Mouse (Mus musculus) E14TG2a.4 (cell line): Measurements from ENCODE around the gene Plxnd1.

Experiments used
- H3K27me3 ChIP-seq: 2 replicates; pipeline ENCODE4 v1.6.1; 2014; ENCODE audit warnings: low read length, control low read depth; ENCODE audit not compliant: insufficient read depth
- H3K36me3 ChIP-seq: 2 replicates; pipeline ENCODE4 v1.6.1; 2014; ENCODE audit warnings: low read length, control low read depth; ENCODE audit not compliant: insufficient read depth
- H3K4me1 ChIP-seq: replicated peaks from 2 replicates; pipeline ENCODE4 v1.6.1; 2014; ENCODE audit warnings: low read depth, low read length, control low read depth
- H3K4me3 ChIP-seq: replicated peaks from 2 replicates; pipeline ENCODE4 v1.5.1; 2014; ENCODE audit warnings: mild to moderate bottlenecking, low read length
- H3K9me3 ChIP-seq: 2 replicates; pipeline ENCODE4 v1.6.1; 2014; ENCODE audit warnings: low read length, control low read depth
- CTCF ChIP-seq: conservative IDR thresholded peaks from 2 replicates; pipeline ENCODE4 v1.5.1; 2014; ENCODE audit warnings: low read length
- NANOG ChIP-seq: IDR thresholded peaks from 2 replicates; pipeline ENCODE4 v1.6.1; 2014; ENCODE audit warnings: borderline replicate concordance, low read length, mixed read lengths
- POU5F1 ChIP-seq: IDR thresholded peaks from 2 replicates; pipeline ENCODE4 v1.6.1; 2014; ENCODE audit warnings: low read length, borderline replicate concordance

Gene Plxnd1

GRCm38 (mm10) chr6:115915601-115916445, 79.0 kb downstream of the Plxnd1 start:
- H3K9me3 ChIP-seq, result no peaks in the 10 kb centered on the region

GRCm38 (mm10) chr6:115914511-115915202, 80.1 kb downstream of the Plxnd1 start:
- no peaks in the 10 kb centered on the region for H3K9me3 ChIP-seq
- no peaks in the 10 kb centered on the region for H3K27me3 ChIP-seq
- H3K36me3 ChIP-seq, result no peaks in the 10 kb centered on the region
- H3K4me1 ChIP-seq, result peaks cover 36% of the 10 kb centered on the region
- TF ChIP-seq NANOG (no peak), CTCF (no peak), POU5F1 (no peak)
- H3K4me3 ChIP-seq, result peak overlapping the region; percentile 50

More at GRCm38 (mm10) chr6:115915601-115916445, 79.0 kb downstream of the Plxnd1 start:
- TF ChIP-seq POU5F1, result no peak
- no peak for TF ChIP-seq NANOG
- TF ChIP-seq CTCF, result no peak
- Histone ChIP-seq H3K27me3 (no peaks in the 10 kb centered on the region), H3K36me3 (no peaks in the 10 kb centered on the region), H3K4me1 (peaks cover 32% of the 10 kb centered on the region), H3K4me3 (no peak overlapping the region)

DNA sequence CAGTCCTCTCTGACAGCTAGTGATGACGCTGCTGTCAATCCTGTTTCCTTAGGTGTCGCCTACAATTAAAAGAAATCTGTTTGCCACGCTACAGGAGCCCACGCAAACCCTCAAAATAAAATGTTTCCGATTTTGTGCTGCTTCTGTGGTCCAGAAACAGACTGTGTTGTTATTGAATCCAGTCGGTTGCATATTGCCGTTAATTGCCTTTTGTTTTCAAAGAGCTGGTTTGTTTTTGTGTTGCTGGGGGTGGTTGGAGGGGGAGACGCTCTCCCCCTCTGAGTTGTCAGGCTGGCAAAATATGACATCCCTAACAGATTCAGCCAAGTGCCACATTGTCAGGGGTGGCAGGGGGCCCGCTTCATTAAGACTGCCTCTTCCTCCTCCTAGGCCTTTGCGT, 81.3 kb downstream of the Plxnd1 start:
- Histone ChIP-seq H3K4me1 (peaks cover 36% of the 10 kb centered on the region), H3K4me3 (peak overlapping the region; percentile 50), H3K9me3 (no peaks in the 10 kb centered on the region), H3K36me3 (no peaks in the 10 kb centered on the region), H3K27me3 (no peaks in the 10 kb centered on the region)
- TF ChIP-seq CTCF (no peak), NANOG (no peak), POU5F1 (no peak)

GRCm38 (mm10) chr6:115911763-115912162, 83.0 kb downstream of the Plxnd1 start:
- peaks cover 36% of the 10 kb centered on the region for H3K4me1 ChIP-seq
- peaks cover 7% of the 10 kb centered on the region for H3K36me3 ChIP-seq
- no peaks in the 10 kb centered on the region for H3K9me3 ChIP-seq
- H3K4me3 ChIP-seq, result no peak overlapping the region
- no peaks in the 10 kb centered on the region for H3K27me3 ChIP-seq
- TF ChIP-seq POU5F1 (no peak), CTCF (no peak), NANOG (no peak)

DNA sequence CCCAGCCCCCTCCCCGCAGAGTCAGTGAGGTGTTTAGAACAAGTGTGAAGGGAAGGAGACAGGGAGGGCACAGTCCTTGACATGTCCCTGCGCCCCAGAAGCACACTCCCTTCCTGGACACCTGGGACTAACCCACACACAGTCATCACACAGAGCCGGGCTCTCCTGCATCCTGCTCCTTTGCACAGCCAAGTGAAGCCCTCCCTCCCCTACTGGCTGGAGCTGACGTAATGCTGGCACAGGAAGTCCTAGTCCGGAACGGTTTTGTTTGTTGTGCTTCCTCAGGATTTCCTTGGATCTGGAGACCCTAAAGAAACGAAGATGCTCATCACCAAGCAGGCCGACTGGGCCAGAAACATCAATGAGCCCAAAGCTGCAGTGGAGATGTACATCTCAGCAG, 84.9 kb downstream of the Plxnd1 start:
- no peaks in the 10 kb centered on the region for H3K9me3 ChIP-seq

DNA sequence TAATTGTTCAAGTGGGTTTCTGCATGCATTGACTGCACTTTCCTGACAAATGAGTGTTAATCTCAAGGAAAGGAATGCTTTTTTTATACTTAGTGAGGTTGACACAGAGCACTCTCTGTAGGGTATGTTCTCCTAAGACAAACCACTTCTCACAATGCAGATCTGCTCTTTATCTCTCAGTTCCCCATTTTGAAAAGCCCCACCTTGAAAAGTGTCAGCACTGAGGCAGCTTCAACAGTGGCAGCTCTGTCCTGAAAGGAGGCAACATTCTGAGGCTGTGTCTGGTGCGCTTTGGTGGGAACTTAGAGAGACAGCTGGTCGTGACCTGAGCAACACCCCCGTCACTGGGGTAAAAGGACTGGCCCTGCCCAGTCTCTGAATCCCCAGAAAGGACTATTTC, 85.8 kb downstream of the Plxnd1 start:
- no peaks in the 10 kb centered on the region for H3K27me3 ChIP-seq

More for the DNA sequence above, 84.9 kb downstream of the Plxnd1 start:
- H3K4me3 ChIP-seq, result no peak overlapping the region
- H3K27me3 ChIP-seq, result no peaks in the 10 kb centered on the region
- peaks cover 28% of the 10 kb centered on the region for H3K4me1 ChIP-seq
- no peak for TF ChIP-seq POU5F1
- no peak for TF ChIP-seq NANOG
- TF ChIP-seq CTCF, result no peak
- H3K36me3 ChIP-seq, result peaks cover 16% of the 10 kb centered on the region

DNA sequence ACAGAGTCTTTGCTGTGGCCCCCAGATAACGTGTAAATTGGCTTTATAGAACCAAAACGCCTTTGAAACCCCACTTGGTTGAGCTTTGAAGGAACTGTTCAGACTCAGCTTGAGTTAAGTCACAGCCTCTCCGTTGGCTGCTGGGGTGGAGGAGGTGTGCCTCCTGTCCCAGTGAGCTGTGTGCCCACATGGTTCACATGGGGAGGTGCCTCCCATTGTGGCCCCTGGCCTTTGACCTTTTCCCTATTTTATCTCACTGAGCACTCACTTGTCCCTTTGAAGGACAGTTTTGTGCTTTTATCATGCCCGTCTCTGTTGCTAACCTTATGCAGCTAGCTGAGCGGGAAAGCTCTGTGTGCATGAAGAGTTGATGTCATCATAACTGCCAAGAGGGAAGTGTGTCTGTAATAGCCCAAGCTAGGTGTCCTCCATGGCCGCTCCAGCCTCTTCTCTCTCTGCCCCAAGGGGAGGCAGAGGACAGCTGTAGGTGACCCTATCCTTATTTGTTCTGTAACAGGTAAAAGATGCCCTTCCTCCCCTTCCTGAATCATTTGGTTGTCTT, 86.3 kb downstream of the Plxnd1 start:
- Histone ChIP-seq H3K27me3 (no peaks in the 10 kb centered on the region), H3K9me3 (no peaks in the 10 kb centered on the region), H3K36me3 (peaks cover 25% of the 10 kb centered on the region), H3K4me3 (no peak overlapping the region), H3K4me1 (peaks cover 13% of the 10 kb centered on the region)
- TF ChIP-seq NANOG, result no peak
- TF ChIP-seq CTCF, result no peak
- no peak for TF ChIP-seq POU5F1

More for the DNA sequence above, 85.8 kb downstream of the Plxnd1 start:
- Histone ChIP-seq H3K4me1 (peaks cover 19% of the 10 kb centered on the region), H3K36me3 (peaks cover 20% of the 10 kb centered on the region), H3K4me3 (no peak overlapping the region), H3K9me3 (no peaks in the 10 kb centered on the region)
- TF ChIP-seq POU5F1 (no peak), NANOG (no peak), CTCF (no peak)

GRCm38 (mm10) chr6:115906871-115907270, 87.9 kb downstream of the Plxnd1 start:
- peaks cover 38% of the 10 kb centered on the region for H3K36me3 ChIP-seq
- H3K27me3 ChIP-seq, result no peaks in the 10 kb centered on the region
- no peaks in the 10 kb centered on the region for H3K9me3 ChIP-seq
- H3K4me1 ChIP-seq, result peaks cover 7% of the 10 kb centered on the region; the same call in 1 of the 2 replicates
- no peak overlapping the region for H3K4me3 ChIP-seq
- TF ChIP-seq POU5F1, result no peak
- no peak for TF ChIP-seq NANOG
- TF ChIP-seq CTCF, result no peak

- Histone ChIP-seq H3K36me3 (peaks cover 41% of the 10 kb centered on the region), H3K9me3 (no peaks in the 10 kb centered on the region), H3K27me3 (no peaks in the 10 kb centered on the region), H3K4me1 (peaks cover 4% of the 10 kb centered on the region; the same call in 1 of the 2 replicates), H3K4me3 (no peak overlapping the region)
- TF ChIP-seq POU5F1 (no peak), NANOG (no peak), CTCF (no peak)
These were observed 88.3 kb downstream of the Plxnd1 start for GRCm38 (mm10) chr6:115906455-115906854.
